ENCODE assay signal across 16 mouse cellular contexts in the genomic region with DNA sequence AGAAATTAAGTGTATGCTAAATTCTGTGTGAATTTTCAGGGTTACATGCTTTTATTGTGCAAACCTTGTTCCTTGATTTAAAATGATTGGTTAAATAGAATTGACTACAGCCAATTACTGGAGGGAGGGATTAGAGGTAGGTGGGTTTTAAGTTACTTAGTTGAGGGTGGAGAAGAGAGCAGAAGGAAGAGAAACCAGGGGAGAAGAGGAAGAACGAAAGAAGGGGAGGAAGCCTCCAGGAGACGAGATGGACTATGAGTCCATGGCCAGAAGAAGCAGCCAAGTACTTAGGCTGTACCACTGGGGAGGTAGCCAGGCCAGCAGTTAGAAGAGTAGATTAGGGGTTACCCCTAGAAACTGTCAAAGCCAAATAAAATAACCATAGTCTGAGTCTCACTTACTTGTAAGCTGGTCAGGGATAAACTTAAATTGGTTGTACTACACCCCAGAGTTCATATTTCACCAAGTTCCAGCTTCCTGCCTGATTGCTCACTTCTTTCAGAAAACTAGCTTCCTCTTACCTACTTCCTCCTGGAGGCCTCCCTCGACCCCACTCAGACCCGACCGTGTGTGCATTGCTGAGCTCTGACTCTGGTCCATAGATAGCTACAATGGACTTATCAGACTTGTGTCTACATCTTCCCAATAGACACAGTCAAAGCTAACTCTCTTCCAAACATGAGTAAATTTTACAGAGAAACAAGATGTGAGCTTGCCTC. TPM values are rescaled to one million over a fixed set of nuclear protein-coding genes. Genes with fewer than 3 reads are reported as not detected.
A peak's percentile ranks its signal among the peaks of the same experiment; 100 is the strongest.
DNase-seq lines count a peak whose midpoint lies in the region; ATAC-seq and TF ChIP-seq lines count a peak whose summit lies in the region.
"Had no signal": no experiment of that assay in that cellular context is flagged by ENCODE, and none has a peak within 500 bp of the region (broad histone marks: within the 10 kb centered on the region; RNA-seq: fewer than 3 reads in every experiment).

No protein-coding gene starts in this region.

- no peak for DNase-seq in stomach, postnatal 0 days (ENCODE audit: low spot score)
- peak; percentile 84 for DNase-seq in MEL (ENCODE audit: low read depth, low spot score)
- DNase-seq in splenic B cell, adult 2 months (ENCODE audit: low read depth, low spot score), result peak; percentile 40
- no peak for DNase-seq in lung, postnatal 36 days
- no peak for DNase-seq in ovary, postnatal 10 days (ENCODE audit: low spot score)
- DNase-seq: cerebellum, adult 11 months; layer of hippocampus, postnatal 36 days; lung, adult 2 months had no signal

- H3K4me3 ChIP-seq in stomach, embryonic 16.5 days (replicated peaks; ENCODE audit: low read length), result no peak overlapping the region
- no peak overlapping the region for H3K4me3 ChIP-seq in stomach, postnatal 0 days (ENCODE audit: low read depth, low read length)
- peak overlapping the region; percentile 41 to 57 for H3K4me3 ChIP-seq in MEL (ENCODE audit: control insufficient read depth in 1 of 2, insufficient read depth in 1 of 2, low read depth in 2 of 2, low read length in 2 of 2)

- no peak overlapping the region for H3K4me2 ChIP-seq in stomach, embryonic 16.5 days (ENCODE audit: low read depth, low read length)
- H3K4me2 ChIP-seq in stomach, postnatal 0 days (replicated peaks; ENCODE audit: low read depth), result no peak overlapping the region
- H3K4me2 ChIP-seq: midbrain, embryonic 11.5 days had no signal

- no peak for TF ChIP-seq RAD21 in MEL (IDR thresholded peaks at IDR 0.05; ENCODE audit: low read depth, low read length)

- H3K9ac ChIP-seq in stomach, embryonic 16.5 days (ENCODE audit: low read length), result no peak overlapping the region
- no peak overlapping the region for H3K9ac ChIP-seq in stomach, postnatal 0 days (ENCODE audit: low read length)
- peak overlapping the region; percentile 57 for H3K9ac ChIP-seq in MEL (ENCODE audit: control insufficient read depth, low read depth, low read length, poor library complexity, severe bottlenecking)
- H3K9ac ChIP-seq: embryonic facial prominence, embryonic 13.5 days; kidney, embryonic 15.5 days had no signal

- peaks cover 7% of the 10 kb centered on the region for H3K79me2 ChIP-seq in MEL (ENCODE audit: control insufficient read depth, insufficient read depth, low read length, poor library complexity)

- H3K27ac ChIP-seq in stomach, embryonic 16.5 days (ENCODE audit: low read length), result 0 out of 2 replicates have a peak overlapping the region, but pooled peaks have one; percentile 51
- no peak overlapping the region for H3K27ac ChIP-seq in stomach, postnatal 0 days (replicated peaks)
- peak overlapping the region; percentile 93 for H3K27ac ChIP-seq in MEL (ENCODE audit: control insufficient read depth, low read depth, low read length)

- WGBS in stomach, embryonic 16.5 days, result 84% methylated on average over 5 of the region's 5 CpGs
- WGBS in stomach, postnatal 0 days, result 80% methylated on average over 5 of the region's 5 CpGs

- peak; percentile 55 to 74; a peak in 2 of 4 replicates for TF ChIP-seq POLR2A in MEL (IDR thresholded peaks at IDR 0.05; ENCODE audit: control insufficient read depth in 1 of 2, insufficient read depth in 1 of 2, low read depth in 1 of 2, low read length in 2 of 2, poor library complexity in 1 of 2)

- no peaks in the 10 kb centered on the region for H3K9me3 ChIP-seq in stomach, embryonic 16.5 days (replicated peaks; ENCODE audit: control insufficient read depth, low read length)
- no peaks in the 10 kb centered on the region for H3K9me3 ChIP-seq in stomach, postnatal 0 days (ENCODE audit: control insufficient read depth, low read length)
- no peaks in the 10 kb centered on the region for H3K9me3 ChIP-seq in MEL (replicated peaks; ENCODE audit: insufficient read depth, low read length)
- H3K9me3 ChIP-seq: forebrain, embryonic 10.5 days; hindbrain, embryonic 10.5 days; kidney, embryonic 15.5 days had no signal

- H3K27me3 ChIP-seq in stomach, embryonic 16.5 days (ENCODE audit: control insufficient read depth, insufficient read depth, low read length), result no peaks in the 10 kb centered on the region
- H3K27me3 ChIP-seq in stomach, postnatal 0 days (ENCODE audit: control insufficient read depth, insufficient read depth, low read length), result no peaks in the 10 kb centered on the region
- H3K27me3 ChIP-seq in MEL (ENCODE audit: control insufficient read depth in 1 of 2, insufficient read depth in 2 of 2, low read length in 2 of 2), result no peaks in the 10 kb centered on the region
- H3K27me3 ChIP-seq in splenic B cell, adult 2 months (ENCODE audit: control insufficient read depth, insufficient read depth, low read length, poor library complexity, severe bottlenecking), result no peaks in the 10 kb centered on the region
- H3K27me3 ChIP-seq: embryonic facial prominence, embryonic 13.5 days; kidney, embryonic 15.5 days; Patski had no signal

- no peaks in the 10 kb centered on the region for H3K36me3 ChIP-seq in stomach, embryonic 16.5 days (ENCODE audit: control insufficient read depth, insufficient read depth, low read length)
- no peaks in the 10 kb centered on the region for H3K36me3 ChIP-seq in stomach, postnatal 0 days (ENCODE audit: control insufficient read depth, insufficient read depth, low read length)
- peaks cover 0 to 16% of the 10 kb centered on the region in 2 experiments; a peak in 3 of 4 replicates for H3K36me3 ChIP-seq in MEL (ENCODE audit: control insufficient read depth in 1 of 2, insufficient read depth in 2 of 2, low read length in 2 of 2)
- H3K36me3 ChIP-seq in splenic B cell, adult 2 months (ENCODE audit: control insufficient read depth, insufficient read depth, low read length, poor library complexity, severe bottlenecking), result peaks cover 2% of the 10 kb centered on the region; the same call in 1 of the 2 replicates

- TF ChIP-seq CTCF in stomach, postnatal 0 days (IDR thresholded peaks at IDR 0.05; ENCODE audit: low read depth), result no peak
- TF ChIP-seq CTCF in MEL (IDR thresholded peaks at IDR 0.05 in 2 of 3, conservative IDR thresholded peaks at IDR 0.05 in 1 of 3; ENCODE audit: control insufficient read depth in 1 of 3, insufficient read depth in 1 of 3, low read depth in 2 of 3, low read length in 3 of 3, poor library complexity in 1 of 3, severe bottlenecking in 1 of 3), result no peak

- ATAC-seq in stomach, embryonic 16.5 days (ENCODE audit: insufficient read depth, low FRiP score), result no peak
- ATAC-seq in stomach, postnatal 0 days (ENCODE audit: low FRiP score, low TSS enrichment), result no peak
- peak; percentile 33 to 40; a peak in 1 of 4 replicates for ATAC-seq in hematopoietic stem cell, adult 5-6 weeks (replicated peaks in 1 of 2; ENCODE audit: insufficient read depth in 1 of 2, low FRiP score in 2 of 2, low TSS enrichment in 1 of 2, low read depth in 1 of 2, poor library complexity in 2 of 2, severe bottlenecking in 2 of 2)
- ATAC-seq: Patski had no signal

- H3K4me1 ChIP-seq in stomach, embryonic 16.5 days (ENCODE audit: control insufficient read depth, insufficient read depth, low read length), result peaks cover 10% of the 10 kb centered on the region; the same call in 1 of the 2 replicates
- no peaks in the 10 kb centered on the region for H3K4me1 ChIP-seq in stomach, postnatal 0 days (replicated peaks; ENCODE audit: control insufficient read depth, insufficient read depth)
- peaks cover 0 to 9% of the 10 kb centered on the region in 2 experiments; a peak in 2 of 4 replicates for H3K4me1 ChIP-seq in MEL (ENCODE audit: control insufficient read depth in 1 of 2, insufficient read depth in 2 of 2, low read length in 2 of 2)

- no peak for TF ChIP-seq EP300 in stomach, postnatal 0 days (optimal IDR thresholded peaks at IDR 0.05)
- peak in 1 of 2 experiments; percentile 5; a peak in 1 of 4 replicates for TF ChIP-seq EP300 in MEL (IDR thresholded peaks at IDR 0.05; ENCODE audit: low read depth in 1 of 2, low read length in 2 of 2)

TF ChIP-seq in MEL, 35 proteins besides CTCF, POLR2A, EP300 and RAD21 (continues in another document):
- TF ChIP-seq MAX (IDR thresholded peaks at IDR 0.05; ENCODE audit: low read length) (no peak), ZMIZ1 (IDR thresholded peaks at IDR 0.05; ENCODE audit: low read depth, low read length) (peak; percentile 23; the same call in 1 of the 2 replicates), TCF12 (IDR thresholded peaks at IDR 0.05; ENCODE audit: low read depth, low read length) (0 out of 2 replicates have a peak, but pooled peaks have one; percentile 3), MYC (IDR thresholded peaks at IDR 0.05; ENCODE audit: low read depth, low read length) (no peak), TBP (IDR thresholded peaks at IDR 0.05; ENCODE audit: low read depth, low read length) (peak; percentile 59), MYB (IDR thresholded peaks at IDR 0.05; ENCODE audit: low read depth, low read length) (no peak), CHD1 (IDR thresholded peaks at IDR 0.05; ENCODE audit: low read depth, low read length) (peak; percentile 79; the same call in 1 of the 2 replicates), JUND (IDR thresholded peaks at IDR 0.05; ENCODE audit: low read depth, low read length) (no peak), USF1 (IDR thresholded peaks at IDR 0.05; ENCODE audit: low read depth, low read length) (no peak), MAFK (IDR thresholded peaks at IDR 0.05; ENCODE audit: borderline replicate concordance, low read depth, low read length) (no peak), USF2 (IDR thresholded peaks at IDR 0.05; ENCODE audit: borderline replicate concordance in 1 of 2, insufficient read depth in 1 of 2, low read depth in 1 of 2, low read length in 2 of 2) (no peak), CHD2 (IDR thresholded peaks at IDR 0.05; ENCODE audit: low read length) (no peak), BHLHE40 (IDR thresholded peaks at IDR 0.05; ENCODE audit: borderline replicate concordance, low read depth, low read length) (no peak), MEF2A (IDR thresholded peaks at IDR 0.05; ENCODE audit: extremely low read depth, insufficient replicate concordance, low read depth, low read length, poor library complexity, severe bottlenecking) (no peak)

RNA-seq across cellular contexts. Expression of a gene that starts 1.2 kb away (rescaled TPM):
- polyA plus RNA-seq in stomach, embryonic 16.5 days (2015; fragmentation: Nextera tagmentation; extraction: Ambion mirVana), result 37.8 and 39.2 TPM in 2 replicates
- 15.7 and 16.5 TPM in 2 replicates for polyA plus RNA-seq in stomach, postnatal 0 days (2015; fragmentation: Nextera tagmentation; extraction: Ambion mirVana)
- total RNA-seq in MEL (2012; rRNA removed), result 6.1 and 7.0 TPM in 2 replicates
- polyA plus RNA-seq in MEL (2012; ENCODE audit: insufficient read depth in 1 of 2, insufficient read length in 2 of 2, low read depth in 1 of 2, low replicate concordance in 2 of 2, missing spikeins in 1 of 2), result 10 to 100 TPM in 1 of 2 experiments, not detected in 1; 19.7 TPM
- total RNA-seq in hematopoietic stem cell, adult 5-6 weeks (2017), result 5.6 and 7.1 TPM in 2 replicates

RNA-seq across cellular contexts. Expression of a gene that starts 25.2 kb away (rescaled TPM):
- 16.7 and 18.5 TPM in 2 replicates for polyA plus RNA-seq in stomach, embryonic 16.5 days (2015; fragmentation: Nextera tagmentation; extraction: Ambion mirVana)
- 18.2 and 19.1 TPM in 2 replicates for polyA plus RNA-seq in stomach, postnatal 0 days (2015; fragmentation: Nextera tagmentation; extraction: Ambion mirVana)
- total RNA-seq in MEL (2012; rRNA removed), result 7.8 and 8.1 TPM in 2 replicates
- polyA plus RNA-seq in MEL (2012; ENCODE audit: insufficient read depth in 1 of 2, insufficient read length in 2 of 2, low read depth in 1 of 2, low replicate concordance in 2 of 2, missing spikeins in 1 of 2), result 1 to 10 TPM in 1 of 2 experiments, not detected in 1; 8.5 TPM
- total RNA-seq in hematopoietic stem cell, adult 5-6 weeks (2017), result 8.7 and 9.6 TPM in 2 replicates

Comparison
In these comparisons a context has a peak if more than half of its experiments do, and no peak if none do; other contexts are left out.
1. ATAC-seq: peak in hematopoietic stem cell, adult 5-6 weeks (2 of 2); none in stomach, embryonic 16.5 days (single experiment) and stomach, postnatal 0 days (single experiment).
2. H3K4me3 ChIP-seq: peak in MEL (2 of 2); none in stomach, embryonic 16.5 days (single experiment) and stomach, postnatal 0 days (single experiment).
3. DNase-seq: peak in MEL (single experiment) and splenic B cell, adult 2 months (single experiment); none in stomach, postnatal 0 days (single experiment), lung, postnatal 36 days (single experiment) and ovary, postnatal 10 days (single experiment).